14 mouse cellular contexts compared by ENCODE assay signal in genomic region chr15:101366482-101366881, GRCm38 (mm10). TPM values are rescaled to one million over a fixed set of nuclear protein-coding genes. Genes with fewer than 3 reads are reported as not detected.
"Had no signal": no experiment of that assay in that cellular context is flagged by ENCODE, and none has a peak within 500 bp of the region (broad histone marks: within the 10 kb centered on the region; RNA-seq: fewer than 3 reads in every experiment).

No protein-coding gene starts in this region.

- H3K9me3 ChIP-seq: kidney, embryonic 15.5 days; limb, embryonic 10.5 days; liver, embryonic 15.5 days; midbrain, embryonic 13.5 days had no signal

- H3K9ac ChIP-seq: kidney, embryonic 15.5 days; liver, embryonic 15.5 days; midbrain, embryonic 13.5 days had no signal

- H3K4me3 ChIP-seq: kidney, embryonic 15.5 days; left cerebral cortex, adult 2 months; limb, embryonic 10.5 days; liver, embryonic 15.5 days; midbrain, embryonic 13.5 days had no signal

- H3K27me3 ChIP-seq: liver, embryonic 15.5 days had no signal

- H3K36me3 ChIP-seq: kidney, embryonic 15.5 days; limb, embryonic 10.5 days; liver, embryonic 15.5 days; midbrain, embryonic 13.5 days had no signal

- DNase-seq: kidney, adult 2 months; kidney, postnatal 25 days; lung, adult 2 months; lung, postnatal 36 days; right cerebral cortex, adult 18-20 months; right cerebral cortex, postnatal 25 days; thymus, postnatal 36 days had no signal

- H3K27ac ChIP-seq: kidney, embryonic 15.5 days; left cerebral cortex, adult 2 months; liver, embryonic 15.5 days; midbrain, embryonic 13.5 days had no signal

- ATAC-seq: midbrain, embryonic 13.5 days had no signal

- H3K4me2 ChIP-seq: kidney, embryonic 15.5 days; liver, embryonic 11.5 days; liver, embryonic 15.5 days; midbrain, embryonic 13.5 days had no signal

- H3K4me1 ChIP-seq: liver, embryonic 15.5 days; midbrain, embryonic 13.5 days had no signal

RNA-seq across cellular contexts. Expression of gene Krt80, which starts 3.5 kb away (rescaled TPM):
- polyA plus RNA-seq: liver, embryonic 11.5 days had no signal

RNA-seq across cellular contexts. Expression of gene Krt7, which starts 44.4 kb away (rescaled TPM):
- total RNA-seq: layer of hippocampus, postnatal 25 days had no signal
